Comparison of ENCODE assay signal across 8 mouse cellular contexts in the genomic region with DNA sequence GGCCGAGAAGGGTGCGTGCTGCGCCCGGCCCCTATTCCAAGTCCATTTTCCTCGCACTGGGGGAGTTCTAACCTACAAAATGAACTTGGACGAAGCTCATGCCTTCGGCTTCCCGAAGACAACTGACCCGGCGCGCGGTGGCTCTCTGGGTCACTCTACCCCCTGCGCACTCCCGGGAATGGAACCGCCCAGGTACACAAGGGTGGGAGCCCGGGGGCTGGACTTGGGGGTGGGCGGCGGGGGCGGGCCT. TPM values are rescaled to one million over a fixed set of nuclear protein-coding genes. Genes with fewer than 3 reads are reported as not detected.
A peak's percentile ranks its signal among the peaks of the same experiment; 100 is the strongest.
DNase-seq lines count a peak whose midpoint lies in the region; ATAC-seq and TF ChIP-seq lines count a peak whose summit lies in the region.

A gene (minus strand): TSS at position 214 of the 250 bp plus-strand sequence.

- H3K36me3 ChIP-seq in hindbrain, postnatal 0 days (ENCODE audit: insufficient read depth, low read length) = no peaks in the 10 kb centered on the region
- H3K36me3 ChIP-seq in midbrain, embryonic 11.5 days (ENCODE audit: control insufficient read depth, insufficient read depth, low read length) = no peaks in the 10 kb centered on the region

- TF ChIP-seq CTCF in hindbrain, postnatal 0 days (IDR thresholded peaks at IDR 0.05; ENCODE audit: low read depth) = no peak

- H3K27ac ChIP-seq in hindbrain, postnatal 0 days = peak within 1 kb of the TSS; percentile 32; the same call in 1 of the 2 replicates
- H3K27ac ChIP-seq in midbrain, embryonic 11.5 days (ENCODE audit: low read depth, low read length) = no peak within 1 kb of the TSS

- DNase-seq in adrenal gland, postnatal 10 days = no peak
- no peak for DNase-seq in adrenal gland, postnatal 25 days
- peak; percentile 62 for DNase-seq in ovary, postnatal 36 days (ENCODE audit: low spot score)
- DNase-seq in ovary, postnatal 10 days (ENCODE audit: low spot score) = no peak
- no peak for DNase-seq in hindbrain, postnatal 0 days (ENCODE audit: low spot score)
- peak; percentile 91 for DNase-seq in midbrain, embryonic 11.5 days (ENCODE audit: low spot score, missing footprints)

- no peaks in the 10 kb centered on the region for H3K4me1 ChIP-seq in hindbrain, postnatal 0 days (ENCODE audit: insufficient read depth, low read length)
- peaks cover 10% of the 10 kb centered on the region; the same call in 1 of the 2 replicates for H3K4me1 ChIP-seq in midbrain, embryonic 11.5 days (ENCODE audit: control insufficient read depth, insufficient read depth, low read length)

- peaks cover 11% of the 10 kb centered on the region for H3K27me3 ChIP-seq in hindbrain, postnatal 0 days (ENCODE audit: insufficient read depth, low read length)
- peaks cover 12% of the 10 kb centered on the region for H3K27me3 ChIP-seq in midbrain, embryonic 11.5 days (ENCODE audit: control insufficient read depth, insufficient read depth, low read length)

- peak within 1 kb of the TSS; percentile 52 for H3K4me2 ChIP-seq in hindbrain, postnatal 0 days (ENCODE audit: low read depth, low read length)
- H3K4me2 ChIP-seq in midbrain, embryonic 11.5 days = peak within 1 kb of the TSS; percentile 68

- peak within 1 kb of the TSS; percentile 35 for H3K4me3 ChIP-seq in hindbrain, postnatal 0 days (ENCODE audit: low read length)
- H3K4me3 ChIP-seq in midbrain, embryonic 11.5 days (ENCODE audit: low read depth, low read length) = peak within 1 kb of the TSS; percentile 38

- WGBS in hindbrain, postnatal 0 days = 1% methylated on average over 19 of the region's 19 CpGs
- WGBS in midbrain, embryonic 11.5 days = 2% methylated on average over 19 of the region's 19 CpGs

- H3K9ac ChIP-seq in hindbrain, postnatal 0 days (replicated peaks; ENCODE audit: low read length) = peak within 1 kb of the TSS; percentile 28; the same call in 1 of the 2 replicates
- H3K9ac ChIP-seq in midbrain, embryonic 11.5 days (ENCODE audit: low read length) = peak within 1 kb of the TSS; percentile 59

- peak; percentile 55; the same call in 1 of the 2 replicates for ATAC-seq in hindbrain, postnatal 0 days
- ATAC-seq in midbrain, embryonic 11.5 days (ENCODE audit: low FRiP score) = peak; percentile 70; the same call in 1 of the 2 replicates
- no peak for ATAC-seq in monocyte, adult 5-6 weeks (replicated peaks; ENCODE audit: insufficient number of reproducible peaks, low FRiP score, low TSS enrichment, poor library complexity, severe bottlenecking)
- ATAC-seq in granulocyte monocyte progenitor cell, adult 5-6 weeks (replicated peaks; ENCODE audit: poor library complexity, severe bottlenecking) = no peak

- no peaks in the 10 kb centered on the region for H3K9me3 ChIP-seq in hindbrain, postnatal 0 days (ENCODE audit: low read length)
- no peaks in the 10 kb centered on the region for H3K9me3 ChIP-seq in midbrain, embryonic 11.5 days (ENCODE audit: control insufficient read depth, low read length)

RNA-seq across cellular contexts. Expression of the gene that starts here (rescaled TPM):
- total RNA-seq in adrenal gland, postnatal 10 days (2021) = 10 to 100 TPM; 11.2 to 21.6 TPM
- 4.7 and 5.1 TPM in 2 replicates for total RNA-seq in adrenal gland, postnatal 25 days (2021)
- 22.8 and 28.8 TPM in 2 replicates for total RNA-seq in hindbrain, postnatal 0 days (2014; rRNA removed)
- polyA plus RNA-seq in hindbrain, postnatal 0 days (2015; fragmentation: Nextera tagmentation; extraction: Ambion mirVana) = 25.3 and 25.5 TPM in 2 replicates
- 10.2 and 13.1 TPM in 2 replicates for polyA plus RNA-seq in midbrain, embryonic 11.5 days (2014; fragmentation: Nextera tagmentation; extraction: Ambion mirVana)
- 2.2 to 5.1 TPM (median 2.9 TPM) in 3 replicates for total RNA-seq in monocyte, adult 5-6 weeks (2017)
- not detected in 2 replicates for total RNA-seq in granulocyte monocyte progenitor cell, adult 5-6 weeks (2014; fragmentation: Nextera tagmentation)
- 0.10 and 0.22 TPM in 2 replicates for total RNA-seq in granulocyte monocyte progenitor cell, adult 5-6 weeks (2017)

Comparison
In these comparisons a context has a peak if more than half of its experiments do, and no peak if none do; other contexts are left out.
1. DNase-seq: peak in ovary, postnatal 36 days (single experiment) and midbrain, embryonic 11.5 days (single experiment); none in adrenal gland, postnatal 10 days (single experiment), adrenal gland, postnatal 25 days (single experiment), ovary, postnatal 10 days (single experiment) and hindbrain, postnatal 0 days (single experiment).
2. ATAC-seq: peak in hindbrain, postnatal 0 days (single experiment) and midbrain, embryonic 11.5 days (single experiment); none in monocyte, adult 5-6 weeks (single experiment) and granulocyte monocyte progenitor cell, adult 5-6 weeks (single experiment).